Mouse (Mus musculus) heart, embryonic 11.5 days (tissue): ENCODE data around the gene B4galt1. TPM values are rescaled to one million over a fixed set of nuclear protein-coding genes. Genes with fewer than 3 reads are reported as not detected.

Experiments used
- ATAC-seq: fragments of 200-750 bp; cut with Nextera tagmentation; replicated peaks from 2 replicates; pipeline ENCODE4 v1.8.0; 2017; ENCODE audit warnings: moderate library complexity; ENCODE audit not compliant: insufficient number of reproducible peaks, low FRiP score, low TSS enrichment
- H3K27ac ChIP-seq: fragments of 300-500 bp; sonication (generic); 2 replicates; pipeline ENCODE4 v1.5.1; 2014; ENCODE audit warnings: mild to moderate bottlenecking, low read depth, low read length
- H3K27me3 ChIP-seq: fragments of 300-500 bp; sonication (generic); 2 replicates; pipeline ENCODE4 v1.6.1; 2014; ENCODE audit warnings: mild to moderate bottlenecking, low read length, mixed read lengths; ENCODE audit not compliant: control insufficient read depth, insufficient read depth
- H3K36me3 ChIP-seq: fragments of 300-500 bp; sonication (generic); 2 replicates; pipeline ENCODE4 v1.6.1; 2014; ENCODE audit warnings: mild to moderate bottlenecking, low read length, moderate library complexity, mixed read lengths; ENCODE audit not compliant: control insufficient read depth, insufficient read depth
- H3K4me1 ChIP-seq: fragments of 300-500 bp; sonication (generic); 2 replicates; pipeline ENCODE4 v1.6.1; 2014; ENCODE audit warnings: low read length; ENCODE audit not compliant: control insufficient read depth, insufficient read depth
- H3K4me2 ChIP-seq: fragments of 300-500 bp; sonication (generic); 2 replicates; pipeline ENCODE4 v1.6.1; 2014; ENCODE audit warnings: mild to moderate bottlenecking, moderate library complexity
- H3K4me3 ChIP-seq: fragments of 300-500 bp; sonication (generic); 2 replicates; pipeline ENCODE4 v1.5.1; 2014; ENCODE audit warnings: low read depth, low read length
- H3K9ac ChIP-seq: fragments of 300-500 bp; sonication (generic); 2 replicates; pipeline ENCODE4 v1.6.1; 2014; ENCODE audit warnings: mild to moderate bottlenecking, low read depth, low read length, moderate library complexity
- H3K9me3 ChIP-seq: fragments of 300-500 bp; sonication (generic); replicated peaks from 2 replicates; pipeline ENCODE4 v1.6.1; 2016; ENCODE audit warnings: low read length; ENCODE audit not compliant: control insufficient read depth
- WGBS: fragments of 180-500 bp; shearing (Covaris S2); extraction: QIAGEN DNeasy Blood & Tissue Kit; methylation state at CpG from one replicate; pipeline ENCODE4 v1.1.7; 2014; ENCODE audit not compliant: insufficient replicate concordance; 5-methylcytosine and 5-hydroxymethylcytosine counted together
- polyA plus RNA-seq: library from polyadenylated mRNA; unstranded; fragments of >200 nt; fragmentation: Nextera tagmentation; extraction: Ambion mirVana; gene quantifications from 2 replicates; pipeline ENCODE4 v1.2.1, GENCODE M21; 2014

B4galt1 gene
- polyA plus RNA-seq, 1 experiment from 2014 or later = 43.9 TPM

GRCm38 (mm10) chr4:40864361-40864760 is 10.6 kb upstream of the B4galt1 start:
- H3K4me3 ChIP-seq = no peak overlapping the region
- WGBS = 92% methylated on average over 12 of the region's 12 CpGs
- no peaks in the 10 kb centered on the region for H3K4me1 ChIP-seq
- ATAC-seq = no peak
- H3K9ac ChIP-seq = no peak overlapping the region
- H3K9me3 ChIP-seq = no peaks in the 10 kb centered on the region
- no peaks in the 10 kb centered on the region for H3K36me3 ChIP-seq
- no peak overlapping the region for H3K27ac ChIP-seq
- H3K4me2 ChIP-seq = no peak overlapping the region
- no peaks in the 10 kb centered on the region for H3K27me3 ChIP-seq

- Histone ChIP-seq H3K36me3 (no peaks in the 10 kb centered on the region), H3K4me2 (no peak overlapping the region), H3K27ac (no peak overlapping the region), H3K4me3 (no peak overlapping the region), H3K27me3 (no peaks in the 10 kb centered on the region), H3K9ac (no peak overlapping the region), H3K4me1 (no peaks in the 10 kb centered on the region), H3K9me3 (no peaks in the 10 kb centered on the region)
- 48% methylated on average over 3 of the region's 3 CpGs for WGBS
- no peak for ATAC-seq
Observed at GRCm38 (mm10) chr4:40863340-40863739, 9.5 kb upstream of the B4galt1 start.

- Histone ChIP-seq H3K9me3 (no peaks in the 10 kb centered on the region), H3K4me2 (no peak overlapping the region), H3K27ac (no peak overlapping the region), H3K4me3 (no peak overlapping the region), H3K27me3 (no peaks in the 10 kb centered on the region), H3K4me1 (no peaks in the 10 kb centered on the region), H3K9ac (no peak overlapping the region), H3K36me3 (no peaks in the 10 kb centered on the region)
- no peak for ATAC-seq
- WGBS = 78% methylated on average over 3 of the region's 3 CpGs
Observed at GRCm38 (mm10) chr4:40861131-40861530, 7.3 kb upstream of the B4galt1 start.

GRCm38 (mm10) chr4:40857824-40858346 is 4.1 kb upstream of the B4galt1 start:
- H3K9me3 ChIP-seq = no peaks in the 10 kb centered on the region
- H3K9ac ChIP-seq = no peak overlapping the region
- H3K4me1 ChIP-seq = peaks cover 4% of the 10 kb centered on the region
- ATAC-seq = no peak
- no peaks in the 10 kb centered on the region for H3K27me3 ChIP-seq
- H3K27ac ChIP-seq = no peak overlapping the region
- H3K36me3 ChIP-seq = no peaks in the 10 kb centered on the region
- no peak overlapping the region for H3K4me3 ChIP-seq
- 74% methylated on average over 8 of the region's 8 CpGs for WGBS
- no peak overlapping the region for H3K4me2 ChIP-seq

- ATAC-seq = no peak
- Histone ChIP-seq H3K27ac (no peak overlapping the region), H3K9ac (no peak overlapping the region), H3K27me3 (no peaks in the 10 kb centered on the region), H3K4me3 (no peak overlapping the region), H3K4me1 (peaks cover 4% of the 10 kb centered on the region), H3K36me3 (no peaks in the 10 kb centered on the region), H3K9me3 (no peaks in the 10 kb centered on the region), H3K4me2 (no peak overlapping the region)
- 64% methylated on average over 6 of the region's 6 CpGs for WGBS
Observed at GRCm38 (mm10) chr4:40856571-40856970, 2.8 kb upstream of the B4galt1 start.

- WGBS = 12% methylated on average over 18 of the region's 18 CpGs
- Histone ChIP-seq H3K27ac (peak overlapping the region; percentile 82), H3K9ac (peak overlapping the region; percentile 81), H3K4me3 (peak overlapping the region; percentile 80), H3K36me3 (no peaks in the 10 kb centered on the region), H3K4me2 (peak overlapping the region; percentile 83), H3K4me1 (peaks cover 21% of the 10 kb centered on the region), H3K27me3 (no peaks in the 10 kb centered on the region), H3K9me3 (no peaks in the 10 kb centered on the region)
- ATAC-seq = peak; percentile 25
Observed at GRCm38 (mm10) chr4:40854387-40854933, 655 bp upstream of the B4galt1 start.

- peaks cover 34% of the 10 kb centered on the region for H3K4me1 ChIP-seq
- no peak for ATAC-seq
Observed at GRCm38 (mm10) chr4:40852861-40853564, 792 bp downstream of the B4galt1 start.

GRCm38 (mm10) chr4:40852249-40852781 is 1.5 kb downstream of the B4galt1 start:
- no peaks in the 10 kb centered on the region for H3K27me3 ChIP-seq
- peak overlapping the region; percentile 91 for H3K9ac ChIP-seq
- H3K4me2 ChIP-seq = peak overlapping the region; percentile 69
- peak overlapping the region; percentile 96 for H3K27ac ChIP-seq
- no peak for ATAC-seq
- no peaks in the 10 kb centered on the region for H3K9me3 ChIP-seq
- WGBS = 13% methylated on average over 5 of the region's 5 CpGs
- peak overlapping the region; percentile 80 for H3K4me3 ChIP-seq
- peaks cover 41% of the 10 kb centered on the region for H3K4me1 ChIP-seq
- H3K36me3 ChIP-seq = no peaks in the 10 kb centered on the region

More at GRCm38 (mm10) chr4:40852861-40853564, 792 bp downstream of the B4galt1 start:
- peak overlapping the region; percentile 80 for H3K4me3 ChIP-seq
- no peaks in the 10 kb centered on the region for H3K27me3 ChIP-seq
- WGBS = 1% methylated on average over 20 of the region's 20 CpGs
- no peaks in the 10 kb centered on the region for H3K9me3 ChIP-seq
- H3K27ac ChIP-seq = peak overlapping the region; percentile 96
- peak overlapping the region; percentile 91 for H3K9ac ChIP-seq
- H3K36me3 ChIP-seq = no peaks in the 10 kb centered on the region
- peak overlapping the region; percentile 69 for H3K4me2 ChIP-seq
